8 mouse cellular contexts compared by ENCODE assay signal in the genomic region with DNA sequence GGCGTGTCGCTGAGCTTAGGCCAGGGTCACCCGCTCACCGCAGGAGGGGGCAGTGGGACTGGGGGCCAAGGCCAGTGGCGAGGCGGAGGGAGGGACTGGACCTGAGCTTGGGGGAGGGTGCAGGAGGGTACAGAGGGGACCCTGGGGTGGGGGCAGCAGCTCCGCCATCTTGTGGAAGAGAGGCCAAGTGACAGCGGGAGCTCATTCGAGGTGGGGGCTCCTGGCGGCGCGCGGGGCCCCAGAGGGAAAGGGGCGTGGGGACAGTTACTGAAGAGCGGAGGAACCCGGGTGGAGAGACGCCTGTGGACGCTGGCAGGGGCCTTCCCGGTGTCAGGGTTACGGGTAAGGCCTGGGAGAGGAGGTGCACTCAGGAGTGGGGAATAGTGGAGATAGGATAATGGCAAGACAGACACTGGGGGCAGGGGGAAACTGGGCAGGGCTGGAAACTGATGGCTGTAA. TPM values are rescaled to one million over a fixed set of nuclear protein-coding genes. Genes with fewer than 3 reads are reported as not detected.
DNase-seq lines count a peak whose midpoint lies in the region; ATAC-seq and TF ChIP-seq lines count a peak whose summit lies in the region.

No protein-coding gene starts in this region.

- H3K9ac ChIP-seq in embryonic facial prominence, embryonic 11.5 days (replicated peaks; ENCODE audit: low read length): peak overlapping the region; percentile 85
- H3K9ac ChIP-seq in neural tube, embryonic 15.5 days (replicated peaks): peak overlapping the region; percentile 74

- no peaks in the 10 kb centered on the region for H3K36me3 ChIP-seq in E14TG2a.4 (ENCODE audit: insufficient read depth, low read length)
- H3K36me3 ChIP-seq in embryonic facial prominence, embryonic 11.5 days (replicated peaks; ENCODE audit: control insufficient read depth, insufficient read depth, low read depth, low read length): no peaks in the 10 kb centered on the region
- H3K36me3 ChIP-seq in limb, embryonic 10.5 days: peaks cover 17% of the 10 kb centered on the region
- H3K36me3 ChIP-seq in neural tube, embryonic 15.5 days: peaks cover 3% of the 10 kb centered on the region; the same call in 1 of the 2 replicates

- H3K4me1 ChIP-seq in E14TG2a.4 (replicated peaks; ENCODE audit: low read depth, low read length): peaks cover 26% of the 10 kb centered on the region
- H3K4me1 ChIP-seq in embryonic facial prominence, embryonic 11.5 days (ENCODE audit: control insufficient read depth, insufficient read depth, low read length): no peaks in the 10 kb centered on the region
- peaks cover 18% of the 10 kb centered on the region for H3K4me1 ChIP-seq in limb, embryonic 10.5 days
- peaks cover 25% of the 10 kb centered on the region for H3K4me1 ChIP-seq in neural tube, embryonic 15.5 days

- DNase-seq in kidney, adult 11 months: peak; percentile 52
- no peak for DNase-seq in kidney, postnatal 25 days
- peak; percentile 67 for DNase-seq in embryonic facial prominence, embryonic 11.5 days (ENCODE audit: low spot score)
- DNase-seq in limb, embryonic 10.5 days (ENCODE audit: low spot score): no peak
- no peak for DNase-seq in yolk sac, embryonic 10.5 days (ENCODE audit: low spot score)
- no peak for DNase-seq in layer of hippocampus, postnatal 14 days (ENCODE audit: low spot score in 2 of 2)

- TF ChIP-seq CTCF in E14TG2a.4 (conservative IDR thresholded peaks at IDR 0.05; ENCODE audit: low read length): no peak

- H3K4me3 ChIP-seq in E14TG2a.4 (replicated peaks; ENCODE audit: low read length): peak overlapping the region; percentile 94
- peak overlapping the region; percentile 78 for H3K4me3 ChIP-seq in embryonic facial prominence, embryonic 11.5 days (ENCODE audit: low read depth, low read length)
- H3K4me3 ChIP-seq in limb, embryonic 10.5 days: peak overlapping the region; percentile 83
- H3K4me3 ChIP-seq in neural tube, embryonic 15.5 days (replicated peaks): peak overlapping the region; percentile 92

- no peaks in the 10 kb centered on the region for H3K27me3 ChIP-seq in E14TG2a.4 (ENCODE audit: insufficient read depth, low read length)
- H3K27me3 ChIP-seq in embryonic facial prominence, embryonic 11.5 days (ENCODE audit: control insufficient read depth, insufficient read depth, low read length): no peaks in the 10 kb centered on the region
- no peaks in the 10 kb centered on the region for H3K27me3 ChIP-seq in limb, embryonic 10.5 days (ENCODE audit: low read depth, poor library complexity, severe bottlenecking)
- H3K27me3 ChIP-seq in neural tube, embryonic 15.5 days (replicated peaks): no peaks in the 10 kb centered on the region

- under 1% methylated on average over 20 of the region's 20 CpGs for WGBS in embryonic facial prominence, embryonic 11.5 days
- under 1% methylated on average over 20 of the region's 20 CpGs for WGBS in limb, embryonic 10.5 days
- WGBS in neural tube, embryonic 15.5 days: under 1% methylated on average over 20 of the region's 20 CpGs

- H3K27ac ChIP-seq in embryonic facial prominence, embryonic 11.5 days (replicated peaks; ENCODE audit: low read depth, low read length): peak overlapping the region; percentile 85
- H3K27ac ChIP-seq in limb, embryonic 10.5 days: peak overlapping the region; percentile 92
- peak overlapping the region; percentile 98 for H3K27ac ChIP-seq in neural tube, embryonic 15.5 days (replicated peaks)

- H3K4me2 ChIP-seq in embryonic facial prominence, embryonic 11.5 days (ENCODE audit: low read depth, low read length): peak overlapping the region; percentile 72
- peak overlapping the region; percentile 66 for H3K4me2 ChIP-seq in neural tube, embryonic 15.5 days

- no peaks in the 10 kb centered on the region for H3K9me3 ChIP-seq in E14TG2a.4 (ENCODE audit: low read length)
- H3K9me3 ChIP-seq in embryonic facial prominence, embryonic 11.5 days (replicated peaks; ENCODE audit: control insufficient read depth, low read length): no peaks in the 10 kb centered on the region
- H3K9me3 ChIP-seq in limb, embryonic 10.5 days (replicated peaks): no peaks in the 10 kb centered on the region
- H3K9me3 ChIP-seq in neural tube, embryonic 15.5 days (replicated peaks): no peaks in the 10 kb centered on the region

- ATAC-seq in embryonic facial prominence, embryonic 11.5 days (replicated peaks; ENCODE audit: insufficient number of reproducible peaks, low FRiP score, low TSS enrichment, low read depth): peak; percentile 84
- ATAC-seq in neural tube, embryonic 15.5 days (ENCODE audit: low FRiP score): peak; percentile 85

RNA-seq across cellular contexts. Expression of gene Btrc, which starts 0.4 kb away (rescaled TPM):
- polyA plus RNA-seq in embryonic facial prominence, embryonic 11.5 days (2014; fragmentation: Nextera tagmentation; extraction: Ambion mirVana): 53.6 and 56.0 TPM in 2 replicates
- polyA plus RNA-seq in limb, embryonic 10.5 days (2016; fragmentation: Nextera tagmentation; extraction: Ambion mirVana): 45.0 and 53.4 TPM in 2 replicates
- polyA plus RNA-seq in neural tube, embryonic 15.5 days (2015; fragmentation: Nextera tagmentation; extraction: Ambion mirVana): 64.8 and 68.2 TPM in 2 replicates
- total RNA-seq in layer of hippocampus, postnatal 14 days (2021): 10 to 100 TPM; 82.3 to 90.2 TPM

Comparison
In these comparisons a context has a peak if more than half of its experiments do, and no peak if none do; other contexts are left out.
1. DNase-seq: peak in kidney, adult 11 months (single experiment) and embryonic facial prominence, embryonic 11.5 days (single experiment); none in kidney, postnatal 25 days (0 of 2), limb, embryonic 10.5 days (single experiment), yolk sac, embryonic 10.5 days (single experiment) and layer of hippocampus, postnatal 14 days (0 of 2).
2. Peak in every context shown above with its lines, with median percentiles within 50 percentile points of each other: H3K4me3 ChIP-seq and H3K27ac ChIP-seq.